Mouse (Mus musculus): Measurements from ENCODE around the gene Gdpgp1.

- TF ChIP-seq CTCF (IDR thresholded peaks at IDR 0.05; ENCODE audit: insufficient read depth, low read depth, low read length), result no peak
- no peak for TF ChIP-seq POLR2A (IDR thresholded peaks at IDR 0.05; ENCODE audit: insufficient read depth, low read depth, low read length)
These were observed 5.9 kb downstream of the Gdpgp1 start for GRCm38 (mm10) chr7:80238542-80238941.
